Mouse (Mus musculus): ENCODE measurements around the gene Herc4.

Gene Herc4

GRCm38 (mm10) chr10:63243493-63244054 is at the start of gene Herc4:
Gene Herc4 (plus strand): TSS chr10:63243810.
- peak; percentile 95 for DNase-seq (ENCODE audit: low read depth)

GRCm38 (mm10) chr10:63199008-63199407 is 44.6 kb upstream of the Herc4 start:
- no peak for DNase-seq (ENCODE audit: low read depth)

- DNase-seq (ENCODE audit: low read depth), result no peak
Observed at GRCm38 (mm10) chr10:63201534-63201933, 42.1 kb upstream of the Herc4 start.

GRCm38 (mm10) chr10:63203002-63203401 is 40.6 kb upstream of the Herc4 start:
- DNase-seq (ENCODE audit: low read depth), result no peak

GRCm38 (mm10) chr10:63203728-63204127 is 39.9 kb upstream of the Herc4 start, which contains the start of gene Mypn:
Gene Mypn (minus strand): TSS chr10:63203952.
- DNase-seq (ENCODE audit: low read depth), result no peak

GRCm38 (mm10) chr10:63208871-63209270 is 34.7 kb upstream of the Herc4 start:
- no peak for DNase-seq (ENCODE audit: low read depth)

- no peak for DNase-seq (ENCODE audit: low read depth)
Observed at GRCm38 (mm10) chr10:63221081-63221783, 22.4 kb upstream of the Herc4 start.

- DNase-seq (ENCODE audit: low read depth), result no peak
Observed at GRCm38 (mm10) chr10:63224341-63224740, 19.3 kb upstream of the Herc4 start.

- no peak for DNase-seq (ENCODE audit: low read depth)
Observed at GRCm38 (mm10) chr10:63230266-63230665, 13.3 kb upstream of the Herc4 start.

- DNase-seq (ENCODE audit: low read depth), result no peak
Observed at GRCm38 (mm10) chr10:63230854-63231253, 12.8 kb upstream of the Herc4 start.

- DNase-seq (ENCODE audit: low read depth), result no peak
Observed at GRCm38 (mm10) chr10:63231630-63232029, 12.0 kb upstream of the Herc4 start.

- no peak for DNase-seq (ENCODE audit: low read depth)
Observed at GRCm38 (mm10) chr10:63234133-63234532, 9.5 kb upstream of the Herc4 start.

GRCm38 (mm10) chr10:63235889-63236288 is 7.7 kb upstream of the Herc4 start:
- DNase-seq (ENCODE audit: low read depth), result peak; percentile 75

- DNase-seq (ENCODE audit: low read depth), result no peak
Observed at GRCm38 (mm10) chr10:63236663-63237062, 6.9 kb upstream of the Herc4 start.

GRCm38 (mm10) chr10:63237206-63237605 is 6.4 kb upstream of the Herc4 start:
- DNase-seq (ENCODE audit: low read depth), result no peak

- no peak for DNase-seq (ENCODE audit: low read depth)
Observed at GRCm38 (mm10) chr10:63238090-63238489, 5.5 kb upstream of the Herc4 start.

GRCm38 (mm10) chr10:63239848-63240247 is 3.8 kb upstream of the Herc4 start:
- no peak for DNase-seq (ENCODE audit: low read depth)

GRCm38 (mm10) chr10:63240868-63241271 is 2.7 kb upstream of the Herc4 start:
- no peak for DNase-seq (ENCODE audit: low read depth)

- no peak for DNase-seq (ENCODE audit: low read depth)
Observed at GRCm38 (mm10) chr10:63242798-63243435, 693 bp upstream of the Herc4 start.

GRCm38 (mm10) chr10:63244055-63244671 is 553 bp downstream of the Herc4 start:
- DNase-seq (ENCODE audit: low read depth), result peak; percentile 51

- DNase-seq (ENCODE audit: low read depth), result peak; percentile 79
Observed at GRCm38 (mm10) chr10:63244746-63245145, 1.1 kb downstream of the Herc4 start.

- no peak for DNase-seq (ENCODE audit: low read depth)
Observed at GRCm38 (mm10) chr10:63245846-63246245, 2.2 kb downstream of the Herc4 start.

- peak; percentile 80 for DNase-seq (ENCODE audit: low read depth)
Observed at GRCm38 (mm10) chr10:63247457-63247856, 3.8 kb downstream of the Herc4 start.

Measured in 416B (cell line).